Mouse (Mus musculus) bone marrow macrophage, adult 2 months (primary cell): ENCODE measurements around the gene Serpina6.

Experiments used
- CTCF ChIP-seq: IDR thresholded peaks from 2 replicates; pipeline ENCODE4 v1.5.1; 2012; ENCODE audit warnings: low read depth, mild to moderate bottlenecking, low read length, moderate library complexity
- POLR2A ChIP-seq: IDR thresholded peaks from 2 replicates; pipeline ENCODE4 v1.6.1; 2012; ENCODE audit warnings: mild to moderate bottlenecking, low read depth, low read length, borderline replicate concordance

GRCm38 (mm10) chr12:103681169-103681568 lies 24.2 kb upstream of the Serpina6 start:
- TF ChIP-seq CTCF (no peak), POLR2A (no peak)
